Mouse (Mus musculus): Measurements from ENCODE around the gene Gopc. TPM values are rescaled to one million over a fixed set of nuclear protein-coding genes. Genes with fewer than 3 reads are reported as not detected.
"Not testable (repeated sequence)": the region's sequence is repeated elsewhere in the genome, so short reads cannot be mapped to it uniquely, and the experiment has no call there.

Gopc gene
- polyA plus RNA-seq, 2 experiments from 2014 or later, result 6.2 to 6.3 TPM

DNA sequence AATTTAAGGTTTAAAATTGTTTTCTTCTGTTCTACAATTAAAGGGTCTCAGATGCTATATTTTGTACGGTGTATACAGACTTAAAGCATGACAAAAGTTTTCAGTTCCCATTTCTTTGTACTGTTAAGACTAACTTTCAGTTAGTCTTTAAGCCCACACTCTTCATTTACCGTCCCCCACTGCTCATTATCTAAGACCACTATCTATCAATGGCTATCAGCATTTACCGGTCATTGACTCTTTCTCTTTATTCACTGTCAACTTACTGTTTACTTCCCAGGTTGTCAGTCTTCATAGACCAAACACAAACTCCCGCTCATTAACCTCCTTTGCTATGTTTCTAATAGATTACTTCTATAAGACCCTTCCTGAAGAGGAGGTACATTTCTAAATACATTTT is 5.3 kb upstream of the Gopc start:
- ATAC-seq, result no peak

DNA sequence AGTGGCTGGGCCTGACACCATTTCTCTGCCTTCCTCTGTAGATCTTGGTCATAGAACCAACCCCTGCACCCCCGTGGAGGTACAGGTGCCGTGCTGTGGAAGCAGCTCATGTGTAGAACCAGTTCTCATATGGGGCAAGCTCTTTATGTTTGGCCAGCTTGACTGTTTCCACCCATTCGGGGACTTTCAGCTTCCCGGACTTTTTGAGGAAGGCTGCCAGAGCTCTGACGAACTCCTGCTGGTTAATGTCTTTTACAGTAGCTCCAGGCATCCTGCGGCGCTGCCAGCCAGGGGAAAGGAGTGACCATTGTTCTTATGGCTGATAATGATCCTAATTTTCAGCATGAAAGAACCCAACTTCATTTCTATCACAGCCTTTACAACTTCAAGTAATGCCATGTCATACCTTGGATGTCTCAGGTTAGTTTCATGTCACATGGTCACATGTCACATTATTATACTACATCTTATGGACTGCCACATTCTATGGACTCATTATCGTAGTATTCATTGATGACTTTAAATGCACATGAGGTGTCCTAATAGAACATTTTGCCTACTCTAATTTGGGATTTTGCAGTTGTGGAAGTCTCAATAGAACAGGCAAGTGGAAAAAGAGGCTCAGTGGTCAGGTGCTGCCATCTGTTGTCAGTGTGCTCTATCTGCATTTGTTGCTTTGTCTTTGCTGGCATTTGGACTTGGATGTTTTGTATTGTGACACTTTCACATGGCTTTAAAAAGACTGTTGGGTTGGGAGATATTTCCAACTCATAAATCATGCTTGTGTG is 3.1 kb upstream of the Gopc start:
- ATAC-seq, result no peak

- no peak for ATAC-seq
These were observed 1.6 kb upstream of the Gopc start for GRCm38 (mm10) chr10:52383522-52383921.

DNA sequence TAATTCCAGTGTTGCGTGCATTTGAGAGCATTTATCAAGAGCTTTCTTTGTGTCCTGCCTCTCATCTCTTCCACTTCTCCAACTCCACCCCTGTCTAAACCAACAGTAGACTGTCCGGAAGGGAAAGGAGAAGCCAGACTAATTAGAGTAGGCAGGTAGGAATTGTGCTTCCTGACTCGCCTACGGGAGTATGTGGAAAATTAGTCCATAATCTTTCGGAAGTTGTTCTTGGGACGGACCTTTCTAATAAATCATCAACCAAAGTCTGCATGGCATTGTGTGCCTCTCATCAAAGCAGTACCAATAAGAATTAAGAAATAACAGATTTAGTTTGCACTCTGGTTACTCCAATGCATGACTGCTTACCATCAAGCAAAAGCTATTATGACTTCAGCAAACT is 1.1 kb upstream of the Gopc start:
- no peak for ATAC-seq

GRCm38 (mm10) chr10:52381321-52381801 is 563 bp downstream of the Gopc start:
- ATAC-seq, result peak; percentile 34

- ATAC-seq, result no peak
These were observed 4.1 kb downstream of the Gopc start for GRCm38 (mm10) chr10:52377813-52378212.

- ATAC-seq, result no peak
These were observed 5.5 kb downstream of the Gopc start for GRCm38 (mm10) chr10:52376422-52376821.

DNA sequence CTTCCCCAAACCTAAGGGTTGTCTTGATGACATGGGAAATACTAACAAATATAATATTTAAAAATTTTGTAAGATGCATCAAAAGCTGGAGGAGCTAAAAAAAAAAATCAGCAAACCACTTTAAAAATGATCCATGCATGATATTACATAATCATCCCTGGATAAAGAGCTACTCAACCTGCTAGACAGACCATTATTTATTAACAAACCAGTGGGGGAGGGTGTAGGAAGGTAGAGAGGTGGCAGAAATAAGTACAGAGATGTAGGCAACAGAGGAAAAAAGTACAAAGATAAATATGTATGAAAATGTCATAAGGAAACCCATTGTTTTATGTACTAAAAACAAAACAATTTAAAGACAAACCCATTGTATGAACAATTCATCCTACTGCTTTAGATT is 7.3 kb downstream of the Gopc start:
- no peak for ATAC-seq

- no peak for ATAC-seq
These were observed 8.1 kb downstream of the Gopc start for GRCm38 (mm10) chr10:52373834-52374233.

DNA sequence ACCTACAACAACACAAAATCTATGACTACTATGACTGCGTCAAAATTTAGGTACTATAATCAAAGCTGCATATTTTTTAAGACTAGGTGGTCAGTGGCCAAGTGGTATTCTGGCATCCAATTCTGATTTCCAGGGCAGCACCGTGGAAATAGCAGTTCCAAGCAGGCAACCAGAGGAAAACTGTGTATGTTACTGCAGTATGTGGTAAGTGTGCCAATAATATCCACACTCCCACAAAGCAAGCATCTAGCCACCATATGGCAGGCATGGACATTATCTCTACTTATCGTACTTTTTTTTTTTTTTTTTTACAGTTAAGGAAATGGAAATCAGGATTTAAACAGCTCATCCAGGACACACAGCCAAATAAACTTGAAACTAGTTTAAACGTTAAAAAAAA is 13.5 kb downstream of the Gopc start:
- no peak for ATAC-seq

DNA sequence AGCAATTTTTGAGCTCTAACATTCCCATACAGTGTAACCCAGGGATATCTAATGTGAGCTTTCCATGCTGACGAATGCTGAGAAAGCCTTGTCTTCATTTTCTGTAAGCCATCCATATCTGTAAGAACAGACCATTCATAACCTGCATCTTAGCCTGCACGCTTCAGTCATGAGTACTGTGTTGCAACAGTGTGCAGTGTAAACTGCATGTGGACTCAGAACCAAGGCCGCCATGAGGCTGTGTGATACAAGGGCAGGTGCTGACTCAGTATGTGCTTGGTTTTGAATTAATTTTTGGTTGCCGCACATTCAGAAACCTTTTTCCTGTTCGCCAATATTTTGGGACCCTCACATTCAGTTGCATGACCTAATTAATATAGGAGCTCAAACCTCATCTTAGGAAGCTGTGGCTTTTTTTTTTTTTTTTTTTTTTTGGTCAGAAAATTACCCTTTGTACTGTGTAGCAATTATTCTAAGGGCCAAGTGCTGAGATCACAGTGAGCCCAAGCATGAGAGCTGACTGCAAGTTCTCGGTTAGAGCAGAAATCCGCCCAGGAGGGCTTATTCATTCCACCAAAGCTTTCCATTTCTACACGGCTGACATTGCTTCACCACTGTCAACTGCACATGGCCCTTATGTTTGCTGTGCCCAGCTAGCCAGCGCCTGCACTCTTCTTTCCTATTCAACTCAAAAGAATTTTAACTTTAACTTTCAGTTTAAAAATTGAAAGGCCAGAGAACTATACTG is 20.9 kb downstream of the Gopc start:
- ATAC-seq, result no peak

DNA sequence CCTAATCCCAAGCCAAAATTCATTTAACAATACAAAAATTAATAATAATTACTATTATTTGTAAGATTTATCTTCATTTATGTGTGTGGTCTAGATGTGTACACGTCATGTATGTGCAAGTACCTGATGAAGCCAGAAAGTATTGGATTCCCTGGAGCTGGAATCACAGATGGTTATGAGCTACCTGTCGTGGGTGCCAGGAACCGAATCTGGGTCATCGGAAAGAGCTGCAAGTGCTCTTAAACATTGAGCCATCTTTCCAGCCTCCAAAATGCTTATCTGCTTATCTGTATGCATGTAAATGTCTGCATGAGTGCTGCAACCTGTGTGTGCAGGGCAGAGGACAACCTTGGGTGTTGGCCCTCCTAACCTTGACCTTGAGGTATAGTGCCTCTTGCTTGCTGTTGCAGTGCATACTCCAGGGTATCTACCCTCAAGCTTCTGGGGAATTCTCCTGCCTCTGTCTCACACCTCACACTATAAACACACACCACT is 21.6 kb downstream of the Gopc start:
- ATAC-seq, result no peak

DNA sequence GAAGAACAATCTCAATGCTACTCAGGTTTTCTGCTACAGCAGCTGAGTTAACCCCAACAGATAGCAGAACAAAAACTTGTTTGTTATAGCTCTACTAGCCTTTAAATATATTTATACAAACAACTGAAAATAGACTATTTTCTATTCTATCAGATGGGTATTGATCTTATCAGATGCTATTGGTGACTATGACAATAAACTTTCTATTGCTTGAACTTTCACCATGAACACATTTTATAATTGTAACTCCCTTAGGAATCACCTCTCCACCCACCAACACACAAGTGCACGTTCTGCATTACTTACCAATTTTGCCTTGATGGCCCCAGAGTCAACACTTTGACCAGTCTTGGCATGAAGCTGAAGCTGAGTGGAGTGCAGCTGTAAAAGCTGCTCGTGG is 23.5 kb downstream of the Gopc start, which contains the start of gene Gm26741:
Gene Gm26741 (plus strand): TSS at position 301 of the 400 bp plus-strand sequence.
- no peak for ATAC-seq

GRCm38 (mm10) chr10:52353184-52353583 is 28.7 kb downstream of the Gopc start:
- no peak for ATAC-seq

- ATAC-seq, result not testable (repeated sequence)
These were observed 38.6 kb downstream of the Gopc start for GRCm38 (mm10) chr10:52343324-52343723.

GRCm38 (mm10) chr10:52331007-52331406 is 50.9 kb downstream of the Gopc start:
- peak; percentile 52 for ATAC-seq

- ATAC-seq, result no peak
These were observed 60.0 kb downstream of the Gopc start for GRCm38 (mm10) chr10:52321918-52322317.

- no peak for ATAC-seq
These were observed 62.2 kb downstream of the Gopc start for GRCm38 (mm10) chr10:52319506-52320286.

DNA sequence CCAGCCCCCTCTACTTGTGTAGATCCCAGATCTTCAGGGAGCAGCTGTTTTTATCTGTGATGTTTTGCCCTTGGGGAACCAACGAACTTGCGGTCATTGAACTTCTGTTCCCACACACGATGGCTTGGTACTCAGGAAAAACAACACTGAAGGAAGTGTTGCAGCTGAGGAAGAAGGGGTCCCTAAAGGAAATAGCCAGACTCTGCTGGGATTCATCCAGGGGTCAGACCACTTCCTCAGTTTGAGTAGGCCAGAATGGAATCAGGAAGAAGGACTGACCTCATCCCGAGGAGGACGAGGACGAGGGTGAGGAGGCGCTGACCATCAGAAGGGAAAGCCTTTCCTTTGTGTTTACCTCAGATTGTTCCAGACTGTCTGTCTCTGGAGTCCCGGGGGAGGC is 72.7 kb downstream of the Gopc start:
- no peak for ATAC-seq

DNA sequence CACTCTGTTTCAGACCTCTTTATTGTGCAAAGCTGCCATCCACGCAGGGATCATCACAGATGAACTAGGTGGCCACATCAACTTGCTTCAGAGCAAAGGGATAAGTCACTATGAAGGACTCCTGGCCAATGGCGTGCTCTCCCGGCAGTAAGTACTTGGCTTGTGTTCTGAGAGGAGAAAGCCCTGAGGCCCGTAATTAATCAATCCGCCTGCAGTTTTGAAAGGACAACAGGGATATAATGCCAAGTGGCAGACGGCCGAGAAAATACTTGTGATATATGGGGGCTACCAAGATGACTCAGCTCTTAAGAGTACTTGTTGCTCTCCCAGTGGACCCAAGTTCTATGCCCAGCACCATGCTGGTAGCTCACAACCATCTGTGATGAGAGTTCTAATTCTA is 77.3 kb downstream of the Gopc start:
- ATAC-seq, result no peak

DNA sequence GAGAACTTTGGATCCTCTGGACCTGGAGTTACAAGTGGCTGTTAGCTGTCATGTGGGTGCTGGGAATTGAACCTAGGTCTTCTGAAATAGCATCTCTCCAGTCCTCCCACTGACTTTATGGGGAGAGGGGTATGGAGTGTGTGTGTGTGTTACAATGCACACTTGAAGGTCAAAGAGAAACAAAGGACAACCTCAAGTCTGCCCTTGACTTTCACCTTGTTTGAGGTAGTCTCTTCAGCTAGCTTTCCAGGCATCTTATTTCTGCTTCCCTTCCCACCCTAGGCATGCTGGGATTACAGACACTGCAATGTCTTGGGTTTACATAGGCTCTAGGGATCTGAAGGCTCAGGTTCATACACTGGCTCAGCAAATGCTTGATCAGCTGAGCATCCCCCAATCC is 79.7 kb downstream of the Gopc start:
- ATAC-seq, result no peak

DNA sequence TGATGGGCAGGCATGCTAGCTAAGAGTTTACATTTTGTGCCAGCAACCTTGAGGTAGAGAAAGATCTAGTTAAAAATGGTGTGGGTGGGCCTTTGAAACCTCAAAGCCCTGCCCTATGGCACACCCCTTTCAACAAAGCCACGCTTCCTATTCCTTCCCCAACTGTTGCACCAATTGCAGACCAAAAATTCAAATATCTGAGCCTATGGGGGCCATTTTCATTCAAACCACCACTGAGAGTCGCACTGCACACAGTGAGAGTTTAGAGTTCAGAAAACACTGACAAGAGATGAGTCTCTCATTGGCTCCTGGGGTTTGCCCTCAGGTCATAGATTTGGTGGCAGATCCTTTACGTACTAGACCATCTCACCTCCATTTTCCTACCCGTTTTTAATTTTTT is 80.2 kb downstream of the Gopc start:
- ATAC-seq, result no peak

DNA sequence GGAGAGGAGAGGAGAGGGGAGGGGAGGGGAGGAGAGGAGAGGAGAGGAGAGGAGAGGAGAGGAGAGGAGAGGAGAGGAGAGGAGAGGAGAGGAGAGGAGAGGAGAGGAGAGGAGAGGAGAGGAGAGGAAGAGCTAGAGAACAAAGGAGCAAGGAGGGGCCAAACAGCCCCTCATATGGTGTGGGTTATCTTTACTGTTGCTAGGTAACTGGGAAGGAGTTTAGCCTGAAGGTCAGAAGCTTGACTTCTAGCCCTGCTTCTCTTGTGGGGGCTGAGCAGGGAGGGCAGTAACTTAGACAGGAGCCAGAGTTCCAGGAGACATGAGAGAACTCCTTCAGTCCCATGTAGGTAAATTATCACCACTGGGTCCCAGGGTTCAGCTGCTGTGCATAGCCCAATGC is 83.4 kb downstream of the Gopc start:
- not testable (repeated sequence) for ATAC-seq

Data from activated CD4-positive, CD25-positive, alpha-beta regulatory T cell, adult 4 months (primary cell).